Mouse (Mus musculus) cerebellum, adult 2 months (tissue): ENCODE results near the gene Aldh16a1.

Experiments
- CTCF ChIP-seq: fragments of 200-500 bp; IDR thresholded peaks from 2 replicates; pipeline ENCODE4 v1.5.1; 2011; ENCODE audit warnings: low read depth, mild to moderate bottlenecking, control low read depth, low read length, moderate library complexity, borderline replicate concordance; ENCODE audit not compliant: insufficient read depth
- POLR2A ChIP-seq: fragments of 200-500 bp; IDR thresholded peaks from 2 replicates; pipeline ENCODE4 v1.6.1; 2011; ENCODE audit warnings: low read length, control low read depth, borderline replicate concordance; ENCODE audit not compliant: insufficient read depth

GRCm38 (mm10) chr7:45168656-45169055 lies 14.3 kb upstream of the Aldh16a1 start:
- TF ChIP-seq CTCF (no peak), POLR2A (no peak)
